Mouse (Mus musculus) left cerebral cortex, adult 2 months (tissue): ENCODE results near the gene Ckap2. TPM values are rescaled to one million over a fixed set of nuclear protein-coding genes. Genes with fewer than 3 reads are reported as not detected.
"Not testable (repeated sequence)": the region's sequence is repeated elsewhere in the genome, so short reads cannot be mapped to it uniquely, and the experiment has no call there.

Experiments
- DNase-seq, 2 experiments: peaks; one replicate each; pipeline ENCODE4 v3.0.0; 2021 to 2022; ENCODE audit warnings: low spot score in 2 of 2, mixed read lengths in 1 of 2; ENCODE audit errors: extremely low spot score in 1 of 2
- H3K27ac ChIP-seq: fragments of 200-600 bp; 2 replicates; pipeline ENCODE4 v1.8.1; 2022
- H3K4me3 ChIP-seq: fragments of 200-600 bp; 2 replicates; pipeline ENCODE4 v1.8.1; 2022
- CTCF ChIP-seq: fragments of 200-600 bp; IDR thresholded peaks from 2 replicates; pipeline ENCODE4 v1.8.1; 2022; ENCODE audit warnings: antibody characterized with exemption, mild to moderate bottlenecking, moderate library complexity
- intact Hi-C: fragments of 180-260 bp; cut with DNase I; formaldehyde crosslinking; loops from one replicate; pipeline ENCODE4 v1.15.1; 2025
- total RNA-seq, 2 experiments: library from RNA; stranded (reverse); gene quantifications; 2 replicates each; pipeline ENCODE4 v1.2.3; 2021

The Ckap2 gene
- total RNA-seq, 2 experiments from 2014 or later, result 0.34 to 0.70 TPM

- Histone ChIP-seq H3K27ac (no peak overlapping the region), H3K4me3 (no peak overlapping the region)
- no peak for DNase-seq
- no peak for TF ChIP-seq CTCF
- intact Hi-C loops, result no loop called here
Observed at GRCm38 (mm10) chr8:22147706-22148366, 37.8 kb downstream of the Ckap2 start.

GRCm38 (mm10) chr8:22145831-22146230 lies 39.8 kb downstream of the Ckap2 start:
- no peak for TF ChIP-seq CTCF
- no peak for DNase-seq
- Histone ChIP-seq H3K27ac (no peak overlapping the region), H3K4me3 (no peak overlapping the region)
- intact Hi-C loops, result no loop called here

- Histone ChIP-seq H3K4me3 (no peak overlapping the region), H3K27ac (no peak overlapping the region)
- no peak for DNase-seq
- no peak for TF ChIP-seq CTCF
- intact Hi-C loops, result no loop called here
Observed at GRCm38 (mm10) chr8:22143764-22144491, 41.7 kb downstream of the Ckap2 start.

- no peak overlapping the region for H3K4me3 ChIP-seq
- DNase-seq, result no peak
- no peak for TF ChIP-seq CTCF
- intact Hi-C loops, result no loop called here
- H3K27ac ChIP-seq, result no peak overlapping the region
Observed at GRCm38 (mm10) chr8:22142592-22142991, 43.0 kb downstream of the Ckap2 start.

- no peak for DNase-seq
- intact Hi-C loops, result no loop called here
- no peak overlapping the region for H3K4me3 ChIP-seq
- TF ChIP-seq CTCF, result no peak
- H3K27ac ChIP-seq, result no peak overlapping the region
Observed at GRCm38 (mm10) chr8:22141836-22142385, 43.7 kb downstream of the Ckap2 start.

GRCm38 (mm10) chr8:22136462-22136861 lies 49.2 kb downstream of the Ckap2 start:
- H3K4me3 ChIP-seq, DNase-seq, intact Hi-C loops: not testable (repeated sequence)

GRCm38 (mm10) chr8:22134750-22135135 lies 50.9 kb downstream of the Ckap2 start:
- intact Hi-C loops, result no loop called here
- Histone ChIP-seq H3K27ac (no peak overlapping the region), H3K4me3 (no peak overlapping the region)
- no peak for TF ChIP-seq CTCF
- no peak for DNase-seq

More at GRCm38 (mm10) chr8:22136462-22136861, 49.2 kb downstream of the Ckap2 start:
- H3K27ac ChIP-seq, result not testable (repeated sequence)

- intact Hi-C loops, result no loop called here
- TF ChIP-seq CTCF, result no peak
- no peak overlapping the region for H3K4me3 ChIP-seq
- DNase-seq, result no peak
- no peak overlapping the region for H3K27ac ChIP-seq
Observed at GRCm38 (mm10) chr8:22134078-22134749, 51.4 kb downstream of the Ckap2 start.

- no peak overlapping the region for H3K4me3 ChIP-seq
- no peak overlapping the region for H3K27ac ChIP-seq
- TF ChIP-seq CTCF, result no peak
- no peak for DNase-seq
- intact Hi-C loops, result no loop called here
Observed at GRCm38 (mm10) chr8:22132062-22132461, 53.6 kb downstream of the Ckap2 start.

GRCm38 (mm10) chr8:22124220-22125152 lies 61.1 kb downstream of the Ckap2 start, which contains the start of gene Nek5:
Gene Nek5 (minus strand): TSS chr8:22125053.
- Histone ChIP-seq H3K4me3 (peak within 1 kb of the TSS; percentile 33), H3K27ac (no peak within 1 kb of the TSS)
- peak; percentile 41 for TF ChIP-seq CTCF
- no peak for DNase-seq
- intact Hi-C loops, result loop anchor here (2.0 kb wide), 1 partner anchor 54 kb away; no protein-coding TSS in a partner anchor

Other genes starting within 250 kb of the Ckap2 start
- not detected for gene Defb35, start 247.5 kb downstream of the Ckap2 start, total RNA-seq
- not detected for gene Defb13, start 239.1 kb downstream of the Ckap2 start, total RNA-seq
- not detected for gene Fam90a1a, start 227.1 kb downstream of the Ckap2 start, total RNA-seq
- gene Ccdc70, start 216.0 kb downstream of the Ckap2 start, total RNA-seq, result not detected
- 1 to 10 TPM; 1.9 to 2.1 TPM for gene Atp7b, start 125.5 kb downstream of the Ckap2 start, total RNA-seq
- gene Alg11, start 125.1 kb downstream of the Ckap2 start, total RNA-seq, result 10 to 100 TPM; 30.6 to 32.0 TPM
- gene Nek5, start 60.8 kb downstream of the Ckap2 start, total RNA-seq, result not detected
- gene Nek3, start 19.4 kb downstream of the Ckap2 start, total RNA-seq, result 1 to 10 TPM; 1.3 to 1.9 TPM
- gene Vps36, start 7.0 kb upstream of the Ckap2 start, total RNA-seq, result 10 to 100 TPM; 23.6 to 25.7 TPM
- 1 to 10 TPM; 2.6 to 3.9 TPM for gene Thsd1, start 41.5 kb upstream of the Ckap2 start, total RNA-seq
- gene Tpte, start 97.6 kb upstream of the Ckap2 start, total RNA-seq, result not detected
- gene Slc25a15, start 212.8 kb upstream of the Ckap2 start, total RNA-seq, result 10 to 100 TPM; 11.9 TPM
- 10 to 100 TPM; 20.0 to 26.5 TPM for gene Mrps31, start 225.5 kb upstream of the Ckap2 start, total RNA-seq